Mouse (Mus musculus): ENCODE data around the gene Nudt15. TPM values are rescaled to one million over a fixed set of nuclear protein-coding genes. Genes with fewer than 3 reads are reported as not detected.
A peak's percentile ranks its signal among the peaks of the same experiment; 100 is the strongest.

Nudt15 gene
- polyA plus RNA-seq, 1 experiment = 0.42 TPM

GRCm38 (mm10) chr14:73483516-73484229 lies 64.4 kb downstream of the Nudt15 start:
- Histone ChIP-seq H3K4me3 (ENCODE audit: low read depth, low read length) (no peak overlapping the region), H3K27me3 (ENCODE audit: control insufficient read depth, insufficient read depth, low read length) (no peaks in the 10 kb centered on the region), H3K36me3 (ENCODE audit: control insufficient read depth, insufficient read depth, low read length) (no peaks in the 10 kb centered on the region), H3K4me1 (ENCODE audit: control insufficient read depth, insufficient read depth, insufficient read length, low read length) (no peaks in the 10 kb centered on the region), H3K27ac (ENCODE audit: insufficient read depth, low read depth, low read length) (no peak overlapping the region)
- WGBS = 81% methylated on average over 5 of the region's 5 CpGs
- TF ChIP-seq POLR2A (IDR thresholded peaks at IDR 0.05; ENCODE audit: low read depth, low read length) (no peak), CTCF (IDR thresholded peaks at IDR 0.05; ENCODE audit: extremely low read depth, insufficient read length, insufficient replicate concordance, low read depth, low read length) (no peak)

DNA sequence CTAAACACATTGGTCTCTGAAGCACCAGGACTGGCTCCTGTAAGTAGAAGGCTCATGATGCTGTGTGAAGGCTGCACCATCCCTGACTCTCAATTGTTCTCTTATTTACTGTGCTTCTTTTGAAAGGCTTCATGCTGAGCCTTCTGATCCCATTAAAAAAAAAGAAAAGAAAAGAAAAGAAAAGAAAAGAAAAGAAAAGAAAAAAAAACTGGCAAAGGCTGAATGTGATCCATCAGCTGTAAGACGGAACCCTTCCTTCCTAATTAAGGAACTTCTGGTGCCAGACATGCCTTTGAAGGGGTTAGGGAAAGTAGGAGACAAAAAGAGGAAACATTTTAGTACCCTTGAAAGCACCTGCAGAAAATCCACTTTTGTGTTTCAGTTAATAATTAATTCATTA lies 68.3 kb downstream of the Nudt15 start:
- Histone ChIP-seq H3K4me1 (ENCODE audit: control insufficient read depth, insufficient read depth, insufficient read length, low read length) (no peaks in the 10 kb centered on the region), H3K36me3 (ENCODE audit: control insufficient read depth, insufficient read depth, low read length) (no peaks in the 10 kb centered on the region), H3K4me3 (ENCODE audit: low read depth, low read length) (no peak overlapping the region), H3K27me3 (ENCODE audit: control insufficient read depth, insufficient read depth, low read length) (no peaks in the 10 kb centered on the region), H3K27ac (ENCODE audit: insufficient read depth, low read depth, low read length) (no peak overlapping the region)
- TF ChIP-seq CTCF (IDR thresholded peaks at IDR 0.05; ENCODE audit: extremely low read depth, insufficient read length, insufficient replicate concordance, low read depth, low read length) (no peak), POLR2A (IDR thresholded peaks at IDR 0.05; ENCODE audit: low read depth, low read length) (no peak)
- 89% methylated on average over 1 of the region's 1 CpGs for WGBS

DNA sequence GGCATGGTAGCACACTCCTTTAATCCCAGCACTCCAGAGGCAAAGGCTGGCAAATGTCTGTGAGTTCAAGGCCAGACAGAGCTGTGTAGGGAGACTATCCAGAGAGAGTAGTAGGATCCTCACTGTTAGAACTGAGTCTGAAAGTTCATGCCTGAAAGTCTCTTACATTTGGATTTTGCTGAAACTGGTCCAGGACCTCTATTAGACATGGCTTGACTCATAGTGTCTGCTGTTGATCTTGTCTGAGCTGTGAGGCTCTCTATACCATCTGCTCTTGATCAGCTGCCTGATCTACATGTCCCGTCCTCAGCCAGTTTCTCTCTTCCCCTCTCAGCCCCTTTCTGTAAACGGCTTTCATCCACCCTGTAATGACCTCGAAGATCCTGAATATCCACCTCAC lies 69.7 kb downstream of the Nudt15 start:
- no peak for TF ChIP-seq CTCF (IDR thresholded peaks at IDR 0.05; ENCODE audit: extremely low read depth, insufficient read length, insufficient replicate concordance, low read depth, low read length)
- no peak for TF ChIP-seq POLR2A (IDR thresholded peaks at IDR 0.05; ENCODE audit: low read depth, low read length)
- Histone ChIP-seq H3K27me3 (ENCODE audit: control insufficient read depth, insufficient read depth, low read length) (no peaks in the 10 kb centered on the region), H3K4me1 (ENCODE audit: control insufficient read depth, insufficient read depth, insufficient read length, low read length) (no peaks in the 10 kb centered on the region), H3K36me3 (ENCODE audit: control insufficient read depth, insufficient read depth, low read length) (no peaks in the 10 kb centered on the region), H3K4me3 (ENCODE audit: low read depth, low read length) (no peak overlapping the region), H3K27ac (ENCODE audit: insufficient read depth, low read depth, low read length) (no peak overlapping the region)
- 84% methylated on average over 3 of the region's 3 CpGs for WGBS

- H3K4me1 ChIP-seq (ENCODE audit: control insufficient read depth, insufficient read depth, insufficient read length, low read length) = no peaks in the 10 kb centered on the region
- no peak overlapping the region for H3K4me3 ChIP-seq (ENCODE audit: low read depth, low read length)
- H3K36me3 ChIP-seq (ENCODE audit: control insufficient read depth, insufficient read depth, low read length) = no peaks in the 10 kb centered on the region
- TF ChIP-seq POLR2A (IDR thresholded peaks at IDR 0.05; ENCODE audit: low read depth, low read length) = no peak
- no peak for TF ChIP-seq CTCF (IDR thresholded peaks at IDR 0.05; ENCODE audit: extremely low read depth, insufficient read length, insufficient replicate concordance, low read depth, low read length)
- H3K27me3 ChIP-seq (ENCODE audit: control insufficient read depth, insufficient read depth, low read length) = no peaks in the 10 kb centered on the region
- H3K27ac ChIP-seq (ENCODE audit: insufficient read depth, low read depth, low read length) = peak overlapping the region; percentile 33; the same call in 1 of the 2 replicates
- WGBS = 89% methylated on average over 10 of the region's 10 CpGs
These were observed 71.0 kb downstream of the Nudt15 start for GRCm38 (mm10) chr14:73477077-73477476.

DNA sequence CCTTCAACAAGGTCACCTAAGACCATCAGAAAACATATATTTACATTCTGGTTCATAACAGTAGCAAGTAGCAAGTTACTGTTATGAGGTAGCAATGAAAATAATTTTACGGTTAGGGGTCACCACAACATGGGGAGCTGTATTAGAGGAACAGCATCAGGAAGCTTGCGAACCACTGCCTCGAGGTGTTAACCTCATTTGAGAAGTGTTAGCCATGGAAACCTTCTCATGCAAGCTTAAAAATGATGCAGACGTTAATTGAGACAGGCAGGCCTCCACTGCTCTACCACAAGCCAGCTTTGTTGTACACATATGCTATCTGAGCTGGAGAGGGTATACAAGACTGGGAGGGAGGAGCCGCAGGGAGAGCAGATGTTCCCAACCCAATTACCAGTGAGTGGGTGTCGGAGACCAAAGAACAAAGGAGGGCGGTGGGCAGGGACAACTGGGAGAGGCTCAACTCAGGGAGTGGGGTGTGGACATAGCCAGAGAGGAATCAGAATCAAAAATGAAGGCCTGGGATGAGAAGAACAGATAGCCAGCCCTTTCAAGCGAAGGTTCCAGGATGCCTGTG lies 71.6 kb downstream of the Nudt15 start:
- Histone ChIP-seq H3K27ac (ENCODE audit: insufficient read depth, low read depth, low read length) (peak overlapping the region; percentile 33; the same call in 1 of the 2 replicates), H3K4me3 (ENCODE audit: low read depth, low read length) (no peak overlapping the region), H3K4me1 (ENCODE audit: control insufficient read depth, insufficient read depth, insufficient read length, low read length) (no peaks in the 10 kb centered on the region), H3K27me3 (ENCODE audit: control insufficient read depth, insufficient read depth, low read length) (no peaks in the 10 kb centered on the region), H3K36me3 (ENCODE audit: control insufficient read depth, insufficient read depth, low read length) (no peaks in the 10 kb centered on the region)
- TF ChIP-seq CTCF (IDR thresholded peaks at IDR 0.05; ENCODE audit: extremely low read depth, insufficient read length, insufficient replicate concordance, low read depth, low read length) (no peak), POLR2A (IDR thresholded peaks at IDR 0.05; ENCODE audit: low read depth, low read length) (no peak)
- WGBS = 73% methylated on average over 8 of the region's 8 CpGs

- no peak for TF ChIP-seq POLR2A (IDR thresholded peaks at IDR 0.05; ENCODE audit: low read depth, low read length)
- TF ChIP-seq CTCF (IDR thresholded peaks at IDR 0.05; ENCODE audit: extremely low read depth, insufficient read length, insufficient replicate concordance, low read depth, low read length) = no peak
- Histone ChIP-seq H3K36me3 (ENCODE audit: control insufficient read depth, insufficient read depth, low read length) (no peaks in the 10 kb centered on the region), H3K27me3 (ENCODE audit: control insufficient read depth, insufficient read depth, low read length) (no peaks in the 10 kb centered on the region), H3K4me3 (ENCODE audit: low read depth, low read length) (no peak overlapping the region), H3K27ac (ENCODE audit: insufficient read depth, low read depth, low read length) (peak overlapping the region; percentile 68), H3K4me1 (ENCODE audit: control insufficient read depth, insufficient read depth, insufficient read length, low read length) (no peaks in the 10 kb centered on the region)
- WGBS = 75% methylated on average over 7 of the region's 7 CpGs
These were observed 72.5 kb downstream of the Nudt15 start for GRCm38 (mm10) chr14:73475506-73475905.

DNA sequence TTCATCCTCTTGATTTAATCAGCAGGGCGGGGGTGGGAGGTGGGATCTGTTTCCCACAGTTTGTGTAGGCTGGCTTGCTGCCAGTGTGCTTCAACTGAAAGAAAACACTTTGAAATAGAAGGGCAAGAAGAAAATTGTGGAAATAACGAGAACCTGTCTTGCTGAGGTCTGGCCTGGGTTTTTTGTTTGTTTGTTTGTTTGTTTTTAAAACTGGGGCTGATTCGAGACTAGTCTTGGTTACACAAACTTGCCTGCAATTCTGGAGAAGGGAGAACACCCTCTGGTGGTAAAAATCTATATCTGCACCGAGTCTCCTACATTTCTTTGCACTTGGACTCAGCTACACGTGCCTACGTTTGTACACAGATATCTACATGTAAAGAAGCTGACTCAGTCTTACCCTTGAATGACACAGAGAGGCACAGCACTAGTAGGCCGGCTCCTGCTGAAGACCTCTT lies 73.4 kb downstream of the Nudt15 start:
- H3K36me3 ChIP-seq (ENCODE audit: control insufficient read depth, insufficient read depth, low read length) = no peaks in the 10 kb centered on the region
- WGBS = 6% methylated on average over 7 of the region's 7 CpGs
- TF ChIP-seq CTCF (IDR thresholded peaks at IDR 0.05; ENCODE audit: extremely low read depth, insufficient read length, insufficient replicate concordance, low read depth, low read length) = no peak
- no peak for TF ChIP-seq POLR2A (IDR thresholded peaks at IDR 0.05; ENCODE audit: low read depth, low read length)

More for the DNA sequence above, 73.4 kb downstream of the Nudt15 start:
- no peak overlapping the region for H3K27ac ChIP-seq (ENCODE audit: insufficient read depth, low read depth, low read length)
- no peak overlapping the region for H3K4me3 ChIP-seq (ENCODE audit: low read depth, low read length)
- H3K4me1 ChIP-seq (ENCODE audit: control insufficient read depth, insufficient read depth, insufficient read length, low read length) = no peaks in the 10 kb centered on the region
- H3K27me3 ChIP-seq (ENCODE audit: control insufficient read depth, insufficient read depth, low read length) = no peaks in the 10 kb centered on the region

All from small intestine, adult 2 months (tissue).